Mouse (Mus musculus): ENCODE data around the gene Zfp626. TPM values are rescaled to one million over a fixed set of nuclear protein-coding genes. Genes with fewer than 3 reads are reported as not detected.

Gene Zfp626
- polyA plus RNA-seq (2014; fragmentation: Illumina TruSeq; extraction: RNeasy Lipid Tissue Mini Kit (QIAGEN cat#74804); ENCODE audit: insufficient read depth, low read depth, low replicate concordance): 4.0 TPM

DNA sequence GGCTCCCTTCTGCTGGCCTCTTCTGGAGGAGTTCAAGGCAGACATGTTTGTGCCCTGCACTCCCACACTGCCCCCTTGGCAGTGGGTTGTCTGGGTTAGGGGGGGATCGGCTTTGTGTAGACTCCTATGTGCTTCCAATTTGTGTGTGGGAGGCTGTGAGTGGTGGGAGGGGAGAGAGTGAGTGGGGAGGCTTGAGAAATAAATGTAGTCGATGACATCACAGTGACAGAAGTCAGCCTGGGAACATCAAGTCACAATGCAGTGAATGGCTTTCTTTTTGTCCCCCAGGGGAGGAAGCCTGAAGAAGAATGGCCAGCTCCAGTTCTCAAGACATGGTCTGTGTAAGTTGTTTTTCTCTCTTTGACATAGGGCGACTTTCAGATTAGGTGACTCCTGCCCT is at the start of gene Zfp626:
Gene Zfp626, plus strand, starts transcription at position 301 of the 400 bp plus-strand sequence.

DNA sequence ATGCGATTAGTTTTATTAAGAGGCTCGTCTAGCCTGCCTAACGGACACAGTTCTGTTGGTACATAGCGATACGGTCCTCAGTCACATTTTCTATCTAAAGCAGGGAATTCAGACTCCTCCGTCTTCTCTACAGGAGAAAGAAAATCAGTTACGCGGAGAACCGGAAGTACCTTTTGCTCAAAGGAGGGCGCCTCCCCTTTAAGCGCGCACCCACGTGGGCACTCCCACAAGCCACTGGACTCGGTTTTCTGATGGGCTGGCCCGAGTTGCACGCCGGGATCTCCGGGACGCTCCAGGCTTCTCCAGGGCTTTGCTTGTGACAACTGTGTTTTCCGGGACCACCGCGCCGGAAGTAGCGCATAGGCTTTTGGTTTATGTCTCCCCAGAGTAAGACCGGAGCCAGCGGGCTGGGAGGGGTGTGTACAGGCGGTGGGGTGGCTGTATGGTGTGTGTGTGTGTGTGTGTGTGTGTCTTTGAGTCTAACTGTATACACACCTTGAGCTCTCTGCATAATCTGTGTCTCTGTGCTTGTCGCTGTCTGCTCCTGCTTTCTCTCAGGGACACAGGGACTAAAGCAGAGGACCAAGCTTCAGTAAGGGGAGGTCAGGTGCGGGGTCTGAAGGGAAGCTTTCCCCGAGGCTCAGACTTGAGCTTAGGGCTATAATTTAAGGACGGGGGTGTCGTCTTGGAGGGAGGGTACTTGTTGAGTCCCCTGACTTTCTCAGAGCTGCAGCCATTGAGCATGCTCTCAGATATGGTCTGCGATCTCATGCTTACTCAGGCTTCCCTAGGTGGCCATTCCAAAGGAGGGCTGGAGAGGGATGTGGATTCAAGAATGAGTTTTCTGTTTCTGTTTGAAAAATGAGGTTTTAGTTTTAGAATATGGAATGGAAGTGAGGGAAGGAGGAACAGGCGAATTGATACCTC is 31.6 kb downstream of the Zfp626 start, which contains the start of gene Zfp59:
Gene Zfp59, plus strand, starts transcription at position 285 of the 927 bp plus-strand sequence.

DNA sequence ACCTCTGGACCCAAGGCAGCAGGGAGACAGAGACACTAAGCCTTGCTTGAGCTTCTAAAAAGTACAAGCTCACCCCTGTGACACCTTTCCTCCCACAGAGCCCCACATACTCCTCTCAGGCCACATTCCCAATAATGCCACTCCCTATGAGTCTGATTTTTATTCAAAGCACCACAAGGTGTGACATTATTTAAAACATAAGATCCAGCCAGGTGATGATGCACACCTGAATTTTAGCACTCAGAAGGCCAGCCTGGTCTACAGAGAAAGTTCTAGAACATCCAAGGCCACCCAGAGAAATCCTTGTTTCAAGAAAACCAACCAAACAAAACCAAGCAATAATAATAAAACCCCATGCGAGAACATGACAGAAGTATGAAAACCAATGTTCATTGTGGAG is 50.2 kb downstream of the Zfp626 start, which contains the start of gene Zfp607a:
Gene Zfp607a, plus strand, starts transcription at position 301 of the 400 bp plus-strand sequence.

Other genes starting within 250 kb of the Zfp626 start
- 70.6 TPM for gene Akt2, start 215.6 kb upstream of the Zfp626 start, polyA plus RNA-seq (2014; fragmentation: Illumina TruSeq; extraction: RNeasy Lipid Tissue Mini Kit (QIAGEN cat#74804); ENCODE audit: insufficient read depth, low read depth, low replicate concordance)
- not detected for gene Ttc9b, start 153.3 kb upstream of the Zfp626 start, polyA plus RNA-seq (2014; fragmentation: Illumina TruSeq; extraction: RNeasy Lipid Tissue Mini Kit (QIAGEN cat#74804); ENCODE audit: insufficient read depth, low read depth, low replicate concordance)
- 13.4 TPM for gene Map3k10, start 132.6 kb upstream of the Zfp626 start, polyA plus RNA-seq (2014; fragmentation: Illumina TruSeq; extraction: RNeasy Lipid Tissue Mini Kit (QIAGEN cat#74804); ENCODE audit: insufficient read depth, low read depth, low replicate concordance)
- gene Zfp607b, start 117.9 kb upstream of the Zfp626 start, polyA plus RNA-seq (2014; fragmentation: Illumina TruSeq; extraction: RNeasy Lipid Tissue Mini Kit (QIAGEN cat#74804); ENCODE audit: insufficient read depth, low read depth, low replicate concordance): 1.6 TPM
- gene Zfp60, start 75.8 kb upstream of the Zfp626 start, polyA plus RNA-seq (2014; fragmentation: Illumina TruSeq; extraction: RNeasy Lipid Tissue Mini Kit (QIAGEN cat#74804); ENCODE audit: insufficient read depth, low read depth, low replicate concordance): 3.8 TPM
- gene Zfp59, start 31.4 kb downstream of the Zfp626 start, polyA plus RNA-seq (2014; fragmentation: Illumina TruSeq; extraction: RNeasy Lipid Tissue Mini Kit (QIAGEN cat#74804); ENCODE audit: insufficient read depth, low read depth, low replicate concordance): 2.0 TPM
- 2.1 TPM for gene Zfp607a, start 50.3 kb downstream of the Zfp626 start, polyA plus RNA-seq (2014; fragmentation: Illumina TruSeq; extraction: RNeasy Lipid Tissue Mini Kit (QIAGEN cat#74804); ENCODE audit: insufficient read depth, low read depth, low replicate concordance)
- gene Zfp974, start 122.3 kb downstream of the Zfp626 start, polyA plus RNA-seq (2014; fragmentation: Illumina TruSeq; extraction: RNeasy Lipid Tissue Mini Kit (QIAGEN cat#74804); ENCODE audit: insufficient read depth, low read depth, low replicate concordance): 3.6 TPM
- 5.0 TPM for gene Zfp780b, start 172.0 kb downstream of the Zfp626 start, polyA plus RNA-seq (2014; fragmentation: Illumina TruSeq; extraction: RNeasy Lipid Tissue Mini Kit (QIAGEN cat#74804); ENCODE audit: insufficient read depth, low read depth, low replicate concordance)
- gene Zfp850, start 206.9 kb downstream of the Zfp626 start, polyA plus RNA-seq (2014; fragmentation: Illumina TruSeq; extraction: RNeasy Lipid Tissue Mini Kit (QIAGEN cat#74804); ENCODE audit: insufficient read depth, low read depth, low replicate concordance): 1.1 TPM
- 88.0 TPM for gene Psmc4, start 242.9 kb downstream of the Zfp626 start, polyA plus RNA-seq (2014; fragmentation: Illumina TruSeq; extraction: RNeasy Lipid Tissue Mini Kit (QIAGEN cat#74804); ENCODE audit: insufficient read depth, low read depth, low replicate concordance)